Mouse (Mus musculus) lung, adult 18-20 months (tissue): ENCODE measurements around the gene Fntb.

ENCODE experiments used
- DNase-seq, 2 experiments: peaks; one replicate each; pipeline ENCODE4 v3.0.0; 2022; ENCODE audit warnings: mixed read lengths in 2 of 2

Fntb gene

GRCm38 (mm10) chr12:76889404-76890184, 124.2 kb downstream of the Fntb start:
- no peak for DNase-seq

- no peak for DNase-seq
Observed at GRCm38 (mm10) chr12:76891160-76891559, 125.8 kb downstream of the Fntb start.

GRCm38 (mm10) chr12:76892910-76893695, 127.7 kb downstream of the Fntb start:
- no peak for DNase-seq

DNA sequence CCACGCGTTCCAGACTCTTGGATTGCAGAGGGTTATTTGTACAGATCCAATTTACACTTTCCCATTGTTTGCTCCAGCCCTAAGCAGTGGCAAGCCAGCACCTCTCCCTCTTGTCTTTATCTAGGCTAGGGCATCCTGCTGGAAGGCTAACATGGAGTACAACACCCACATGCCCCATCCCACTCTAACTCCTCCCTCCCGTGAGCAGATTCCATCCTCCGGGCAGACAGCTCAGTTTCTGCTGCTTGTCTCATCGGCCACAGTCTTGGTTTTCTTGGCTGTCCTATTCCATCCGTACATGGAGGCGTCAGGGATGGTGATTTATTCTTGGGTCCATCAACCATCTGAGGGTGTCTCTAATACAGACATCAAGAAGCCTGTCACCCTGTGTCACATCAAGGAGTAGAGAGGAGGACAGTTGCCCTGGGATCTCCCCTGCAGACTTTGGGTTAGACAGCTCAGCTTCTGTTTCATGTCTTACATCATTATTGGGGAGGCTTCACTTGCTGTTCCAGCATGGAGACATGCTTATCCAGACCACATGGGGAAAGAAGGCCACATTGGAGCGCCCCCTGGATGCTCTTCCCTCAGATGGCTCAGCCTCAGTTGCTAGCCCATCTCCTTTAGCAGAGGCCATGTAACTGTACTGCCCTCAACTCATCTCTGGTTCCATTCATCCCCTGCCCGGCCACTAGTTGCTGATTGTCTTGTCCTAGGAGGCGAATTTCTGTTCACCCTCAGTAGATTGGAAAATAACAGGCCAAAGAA, 129.6 kb downstream of the Fntb start:
- DNase-seq = no peak

DNA sequence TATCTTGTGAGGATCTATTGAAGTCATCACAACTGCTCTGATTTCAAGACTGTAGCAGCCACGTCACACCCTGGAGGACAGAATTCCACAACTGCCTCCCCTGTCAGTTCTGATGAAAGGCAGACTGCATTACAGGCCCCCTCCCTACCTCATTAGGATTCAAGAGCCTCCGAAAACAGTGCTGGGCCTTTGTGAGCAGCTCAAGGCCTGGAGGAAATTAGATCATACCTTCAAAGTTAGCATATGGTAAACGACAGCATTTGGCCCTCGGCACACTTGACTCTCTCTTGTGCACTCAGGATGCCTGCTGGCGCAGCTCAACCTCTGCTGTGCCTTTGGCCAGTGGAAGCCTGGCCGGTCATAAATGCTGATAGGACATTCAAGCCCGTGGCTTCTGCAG, 130.4 kb downstream of the Fntb start:
- DNase-seq = no peak

- DNase-seq = no peak
Observed at GRCm38 (mm10) chr12:76896566-76896965, 131.2 kb downstream of the Fntb start.

DNA sequence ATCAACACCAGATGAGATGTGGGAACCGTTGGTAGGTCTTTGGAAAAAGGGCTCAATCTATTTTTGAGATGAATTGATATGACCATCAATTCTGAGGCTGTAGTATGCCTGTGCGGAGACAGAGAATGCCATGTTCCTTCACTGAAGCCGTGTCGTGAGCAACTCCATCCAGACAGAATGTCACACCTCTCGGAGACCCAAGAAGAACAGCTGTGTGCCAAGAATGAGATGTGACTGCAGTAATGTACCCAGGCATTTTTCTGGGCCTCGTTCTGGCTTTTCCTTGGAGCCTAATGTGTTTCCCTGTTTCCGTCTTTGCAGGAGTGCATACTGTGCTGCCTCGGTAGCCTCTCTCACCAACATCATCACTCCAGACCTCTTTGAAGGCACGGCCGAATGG, 131.6 kb downstream of the Fntb start:
- DNase-seq = no peak

DNA sequence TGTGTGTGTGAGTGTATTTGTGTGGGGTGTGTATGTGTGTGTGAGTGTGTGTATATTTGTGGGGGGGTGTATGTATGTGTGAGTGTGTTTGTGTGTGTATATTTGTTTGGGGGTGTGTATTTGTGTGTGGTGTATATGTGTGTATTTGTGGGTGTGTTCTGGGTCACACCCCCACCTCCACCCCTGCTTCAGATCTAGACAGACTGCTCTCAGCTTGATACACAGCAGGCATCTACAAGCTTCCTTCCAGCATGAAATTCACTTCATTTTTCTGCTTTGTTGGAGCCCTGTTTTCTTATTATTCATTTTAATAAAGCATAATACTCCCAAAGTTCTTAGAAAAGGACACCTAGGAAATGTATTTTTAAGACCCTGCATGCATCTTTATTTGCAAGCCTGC, 132.8 kb downstream of the Fntb start:
- no peak for DNase-seq

DNA sequence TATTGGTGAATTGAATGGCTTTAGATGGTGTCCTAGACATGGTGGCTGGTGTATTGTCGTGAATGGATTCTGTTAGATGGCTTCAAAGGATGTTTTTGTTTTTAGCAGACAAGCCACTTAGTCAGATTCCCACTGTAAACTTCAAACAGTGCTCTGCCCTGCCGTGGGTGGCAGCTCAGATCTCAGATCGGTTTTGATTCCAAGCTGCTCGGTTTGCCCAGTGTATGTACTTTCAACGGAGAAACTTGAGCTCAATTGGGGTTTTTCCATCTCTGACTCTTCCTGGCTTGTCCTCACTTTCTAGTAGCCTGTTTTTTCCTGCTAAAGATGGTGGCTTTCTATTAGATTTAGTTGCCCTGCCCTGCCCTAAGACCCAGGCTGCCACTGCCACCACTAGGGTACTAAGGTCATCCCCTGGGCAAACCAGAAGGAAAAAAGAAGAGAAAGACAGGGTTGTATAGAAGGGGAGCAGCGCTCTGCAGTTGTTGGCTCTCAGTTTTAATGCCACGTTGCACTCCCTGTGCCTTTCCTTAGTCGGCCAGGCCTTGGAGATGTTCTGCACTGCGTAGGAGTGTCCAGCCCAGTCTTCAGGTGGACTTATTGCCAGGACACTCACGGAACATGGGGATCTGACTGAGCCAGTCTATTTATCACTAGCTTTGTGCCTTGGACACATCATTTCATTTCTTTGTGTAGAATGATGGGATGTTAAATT, 134.0 kb downstream of the Fntb start:
- no peak for DNase-seq

DNA sequence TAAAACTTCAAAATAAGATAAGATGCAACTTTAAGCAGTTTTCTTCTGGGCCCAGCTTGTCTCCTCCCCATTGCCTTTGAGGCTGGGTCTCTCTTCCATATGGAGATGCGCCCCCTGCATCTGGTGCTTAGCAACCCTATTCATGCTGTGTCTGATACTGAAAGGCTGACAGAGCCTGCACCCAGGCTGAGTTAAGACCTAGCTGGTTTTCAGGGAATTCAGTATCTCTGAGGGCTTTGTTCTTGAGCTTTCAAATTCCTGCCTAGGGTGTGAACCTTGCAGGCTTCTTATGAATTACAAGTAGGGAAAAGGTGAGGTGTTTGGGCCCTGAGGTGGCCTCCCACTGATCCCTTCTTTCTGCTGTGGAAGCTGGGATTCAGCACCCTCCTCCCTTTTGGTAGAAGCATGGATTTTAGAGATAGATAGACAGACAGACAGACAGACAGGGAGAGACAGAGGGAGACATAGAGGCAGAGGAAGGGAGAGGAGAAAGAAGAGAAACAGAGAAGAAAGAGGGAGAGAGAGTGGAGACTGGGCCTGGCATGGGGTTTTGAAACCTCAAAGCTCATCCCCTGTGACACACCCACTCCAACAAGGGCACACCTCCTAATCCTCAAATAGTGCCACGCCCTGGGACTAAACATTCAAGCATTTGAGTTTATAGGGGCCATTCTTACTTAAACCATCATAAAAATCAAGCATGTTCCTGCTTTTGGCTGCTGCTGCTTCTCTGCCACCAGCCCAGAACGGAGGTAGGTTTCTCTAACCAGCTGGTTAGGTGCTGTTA, 136.3 kb downstream of the Fntb start:
- DNase-seq = no peak

GRCm38 (mm10) chr12:76906278-76906677, 140.9 kb downstream of the Fntb start:
- no peak for DNase-seq

DNA sequence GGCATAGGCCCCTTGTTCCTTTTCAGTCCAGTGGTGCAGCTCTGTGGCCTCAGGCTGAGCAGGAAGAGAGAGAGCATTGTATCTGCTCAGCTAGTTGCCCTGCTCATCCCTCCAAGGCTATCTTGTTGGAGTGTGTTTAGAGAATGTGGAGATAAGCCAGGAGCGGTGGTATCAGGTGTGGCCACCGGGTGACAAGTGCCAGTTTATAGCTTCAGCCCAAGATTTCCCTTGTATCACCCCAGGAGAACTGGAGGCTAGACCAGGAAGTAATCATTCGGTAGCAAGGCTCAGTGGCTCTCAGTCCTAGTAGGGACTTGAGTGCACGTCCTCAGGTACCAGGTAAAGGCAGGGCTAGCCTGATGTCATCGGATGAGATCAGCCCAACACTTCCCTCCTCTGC, 143.8 kb downstream of the Fntb start:
- no peak for DNase-seq

DNA sequence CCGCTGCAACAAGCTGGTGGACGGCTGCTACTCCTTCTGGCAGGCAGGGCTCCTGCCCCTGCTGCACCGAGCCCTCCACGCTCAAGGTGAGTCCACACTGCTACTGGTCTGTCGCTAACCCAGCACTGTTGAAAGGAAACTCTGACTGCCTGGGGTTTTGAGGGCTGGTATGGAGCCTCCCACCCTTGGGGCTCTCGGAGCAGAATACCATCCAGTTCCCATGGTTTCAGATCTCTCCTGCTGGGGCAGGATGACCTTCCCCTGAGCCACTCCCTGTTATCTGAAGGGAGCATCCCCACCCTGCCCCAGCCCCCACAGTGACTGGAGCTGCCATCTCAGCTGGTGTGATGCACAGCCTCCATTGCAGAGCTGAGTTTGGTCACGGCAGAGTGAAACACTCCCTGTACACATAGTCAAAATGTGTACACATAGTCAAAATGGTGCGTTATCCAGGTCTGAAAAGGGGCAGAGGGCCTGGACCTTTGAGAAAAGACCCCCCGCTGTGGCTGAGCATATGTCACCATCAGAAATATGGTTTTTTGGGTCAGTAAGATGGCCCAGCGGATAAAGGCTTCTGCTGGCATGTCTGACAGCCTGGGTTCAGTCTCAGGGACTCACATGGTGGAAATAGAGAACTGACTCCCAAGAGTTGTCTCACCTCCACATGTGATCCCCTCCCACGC, 145.0 kb downstream of the Fntb start:
- DNase-seq = no peak

GRCm38 (mm10) chr12:76911171-76911726, 145.9 kb downstream of the Fntb start:
- no peak for DNase-seq

DNA sequence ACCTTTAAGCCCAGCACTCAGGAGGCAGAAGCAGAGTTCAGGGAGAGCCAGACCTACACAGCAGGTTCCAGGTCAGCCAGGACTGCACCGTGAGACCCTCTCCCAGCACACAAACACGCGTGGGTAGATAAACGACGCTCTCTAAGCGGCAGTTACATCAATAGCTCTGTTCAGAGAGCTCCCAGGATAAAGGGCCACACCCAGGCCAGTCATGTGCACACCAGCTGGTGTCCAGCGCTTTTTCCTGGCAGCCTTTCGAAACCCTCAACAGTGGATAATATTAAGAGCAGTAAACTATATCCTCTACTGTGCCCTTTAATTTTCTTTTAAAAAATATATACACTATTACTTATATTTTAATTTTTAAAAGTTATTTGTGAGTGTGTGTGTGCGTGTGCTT, 146.8 kb downstream of the Fntb start:
- DNase-seq = no peak

GRCm38 (mm10) chr12:76916163-76916562, 150.8 kb downstream of the Fntb start:
- no peak for DNase-seq

DNA sequence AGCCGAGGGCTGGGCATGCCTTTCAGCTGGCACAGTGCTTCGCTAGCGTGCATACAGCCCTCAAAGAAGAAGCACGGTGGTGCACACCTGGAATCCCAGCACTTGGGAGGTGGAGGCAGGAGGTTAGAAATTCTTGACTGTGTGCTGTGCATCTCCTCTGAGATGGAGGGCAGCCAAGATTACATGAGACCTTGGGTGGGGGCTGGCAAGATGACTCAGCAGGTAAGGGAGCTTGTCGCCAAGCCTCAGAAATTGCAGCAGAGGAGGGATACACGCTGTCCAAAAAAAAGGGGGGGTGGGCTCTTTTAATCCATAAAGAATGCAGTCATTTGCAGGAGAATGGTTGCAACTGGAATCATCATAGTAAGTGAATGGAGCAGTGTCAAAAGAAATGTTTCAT, 152.7 kb downstream of the Fntb start:
- DNase-seq = no peak

DNA sequence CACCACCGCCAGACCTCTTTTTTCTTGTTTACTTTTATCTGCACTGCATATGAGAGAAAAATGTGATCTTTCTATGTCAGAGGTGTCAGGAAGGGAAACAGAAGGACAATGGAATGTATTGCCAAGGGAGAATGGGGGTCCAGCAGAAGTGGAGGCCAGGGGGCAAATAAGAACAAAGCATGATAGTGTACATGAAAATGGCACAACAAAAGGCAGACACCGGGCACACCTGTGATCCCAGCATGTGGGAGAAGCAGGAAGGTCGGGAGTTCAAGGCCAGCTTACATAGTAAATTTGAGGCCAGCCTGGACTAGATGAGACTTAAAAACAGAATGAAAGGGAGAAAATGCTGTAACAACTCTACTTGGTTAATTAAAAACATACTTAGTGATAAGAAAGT, 153.5 kb downstream of the Fntb start:
- DNase-seq = no peak

DNA sequence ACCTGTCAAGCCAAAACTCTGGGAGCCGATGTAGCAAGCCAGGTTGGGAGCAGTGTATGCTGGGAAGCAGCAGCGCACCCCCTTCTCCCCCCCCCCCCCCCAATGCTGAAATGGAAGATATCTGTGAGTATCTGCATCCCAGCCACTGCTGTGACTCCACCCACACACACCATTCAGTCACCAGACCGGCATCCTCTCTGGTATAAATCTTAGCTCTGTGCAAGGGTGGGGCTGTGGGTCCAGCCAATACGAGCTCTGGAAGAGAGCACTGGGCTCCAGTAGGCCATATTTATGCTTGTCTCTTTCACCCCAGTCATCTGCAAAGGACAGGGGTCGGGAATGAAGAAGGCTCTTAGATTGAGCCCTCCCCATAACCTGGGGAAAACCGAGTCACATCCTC, 155.0 kb downstream of the Fntb start:
- DNase-seq = no peak

- no peak for DNase-seq
Observed at GRCm38 (mm10) chr12:76920990-76921389, 155.6 kb downstream of the Fntb start.

GRCm38 (mm10) chr12:76923118-76923517, 157.7 kb downstream of the Fntb start:
- no peak for DNase-seq
